Mouse (Mus musculus) heart, embryonic 13.5 days (tissue): ENCODE measurements around the gene Hist1h2br. TPM values are rescaled to one million over a fixed set of nuclear protein-coding genes. Genes with fewer than 3 reads are reported as not detected.
"Not testable (repeated sequence)": the region's sequence is repeated elsewhere in the genome, so short reads cannot be mapped to it uniquely, and the experiment has no call there.

ENCODE experiments used
- ATAC-seq: fragments of 200-750 bp; cut with Nextera tagmentation; 2 replicates; pipeline ENCODE4 v1.8.0; 2017; ENCODE audit warnings: moderate TSS enrichment; ENCODE audit not compliant: insufficient number of reproducible peaks, low FRiP score, low TSS enrichment; ENCODE audit errors: extremely low read depth
- H3K27ac ChIP-seq: fragments of 300-500 bp; sonication (generic); replicated peaks from 2 replicates; pipeline ENCODE4 v1.5.1; 2015; ENCODE audit warnings: moderate library complexity, mild to moderate bottlenecking, inconsistent platforms
- H3K27me3 ChIP-seq: fragments of 300-500 bp; sonication (generic); replicated peaks from 2 replicates; pipeline ENCODE4 v1.6.1; 2015; ENCODE audit warnings: mild to moderate bottlenecking, inconsistent platforms
- H3K36me3 ChIP-seq: fragments of 300-500 bp; sonication (generic); 2 replicates; pipeline ENCODE4 v1.6.1; 2015; ENCODE audit warnings: mild to moderate bottlenecking, inconsistent platforms
- H3K4me1 ChIP-seq: fragments of 300-500 bp; sonication (generic); 2 replicates; pipeline ENCODE4 v1.6.1; 2015; ENCODE audit warnings: inconsistent platforms
- H3K4me2 ChIP-seq: fragments of 300-500 bp; sonication (generic); 2 replicates; pipeline ENCODE4 v1.6.1; 2015; ENCODE audit warnings: inconsistent platforms, mild to moderate bottlenecking, moderate library complexity
- H3K4me3 ChIP-seq: fragments of 300-500 bp; sonication (generic); 2 replicates; pipeline ENCODE4 v1.5.1; 2015; ENCODE audit warnings: moderate library complexity, mild to moderate bottlenecking, inconsistent platforms
- H3K9ac ChIP-seq: fragments of 300-500 bp; sonication (generic); 2 replicates; pipeline ENCODE4 v1.6.1; 2015; ENCODE audit warnings: inconsistent platforms, mild to moderate bottlenecking, moderate library complexity
- H3K9me3 ChIP-seq: fragments of 300-500 bp; sonication (generic); 2 replicates; pipeline ENCODE4 v1.6.1; 2016; ENCODE audit warnings: inconsistent platforms
- WGBS: fragments of 180-500 bp; shearing (Covaris S2); methylation state at CpG from one replicate; pipeline ENCODE4 v1.1.7; 2015; ENCODE audit warnings: mixed read lengths; 5-methylcytosine and 5-hydroxymethylcytosine counted together
- polyA plus RNA-seq: library from polyadenylated mRNA; unstranded; fragments of >200 nt; fragmentation: Nextera tagmentation; extraction: Ambion mirVana; gene quantifications from 2 replicates; pipeline ENCODE4 v1.2.1, GENCODE M21; 2015

Hist1h2br gene
- polyA plus RNA-seq, 1 experiment from 2014 or later: 9.2 TPM

- H3K36me3 ChIP-seq, H3K4me3 ChIP-seq, ATAC-seq, H3K27me3 ChIP-seq, H3K9ac ChIP-seq, H3K4me2 ChIP-seq, H3K9me3 ChIP-seq, H3K27ac ChIP-seq: not testable (repeated sequence)
- 27% methylated on average over 1 of the region's 1 CpGs for WGBS
- peaks cover 24% of the 10 kb centered on the region for H3K4me1 ChIP-seq
These were observed 17.2 kb downstream of the Hist1h2br start for GRCm38 (mm10) chr13:21850696-21851095.

GRCm38 (mm10) chr13:21852215-21852945 lies 18.8 kb downstream of the Hist1h2br start:
- Histone ChIP-seq H3K4me3 (no peak overlapping the region), H3K4me2 (peak overlapping the region; percentile 24; the same call in 1 of the 2 replicates), H3K27me3 (no peaks in the 10 kb centered on the region), H3K4me1 (peaks cover 24% of the 10 kb centered on the region), H3K27ac (peak overlapping the region; percentile 88), H3K36me3 (no peaks in the 10 kb centered on the region), H3K9me3 (no peaks in the 10 kb centered on the region), H3K9ac (no peak overlapping the region)
- 33% methylated on average over 3 of the region's 3 CpGs for WGBS
- 0 out of 2 replicates have a peak, but pooled peaks have one; percentile 32 for ATAC-seq

GRCm38 (mm10) chr13:21855146-21855545 lies 21.6 kb downstream of the Hist1h2br start:
- peak overlapping the region; percentile 57 for H3K4me3 ChIP-seq
- H3K36me3 ChIP-seq: no peaks in the 10 kb centered on the region
- H3K27me3 ChIP-seq: no peaks in the 10 kb centered on the region
- WGBS: 3% methylated on average over 11 of the region's 11 CpGs
- ATAC-seq: no peak
- H3K9ac ChIP-seq: peak overlapping the region; percentile 75
- H3K4me2 ChIP-seq: peak overlapping the region; percentile 69
- H3K4me1 ChIP-seq: peaks cover 24% of the 10 kb centered on the region
- H3K9me3 ChIP-seq: no peaks in the 10 kb centered on the region
- no peak overlapping the region for H3K27ac ChIP-seq

GRCm38 (mm10) chr13:21855698-21856162 lies 22.2 kb downstream of the Hist1h2br start:
- no peaks in the 10 kb centered on the region for H3K9me3 ChIP-seq
- no peak overlapping the region for H3K27ac ChIP-seq
- peaks cover 21% of the 10 kb centered on the region for H3K4me1 ChIP-seq
- no peak for ATAC-seq
- H3K36me3 ChIP-seq: no peaks in the 10 kb centered on the region
- H3K4me2 ChIP-seq: peak overlapping the region; percentile 69
- peak overlapping the region; percentile 57 for H3K4me3 ChIP-seq
- H3K9ac ChIP-seq: peak overlapping the region; percentile 75
- 1% methylated on average over 15 of the region's 15 CpGs for WGBS
- no peaks in the 10 kb centered on the region for H3K27me3 ChIP-seq

- Histone ChIP-seq H3K9ac (no peak overlapping the region), H3K9me3 (no peaks in the 10 kb centered on the region; the same call in 1 of the 2 replicates), H3K36me3 (no peaks in the 10 kb centered on the region), H3K27ac (no peak overlapping the region), H3K4me3 (no peak overlapping the region), H3K4me1 (no peaks in the 10 kb centered on the region), H3K27me3 (no peaks in the 10 kb centered on the region), H3K4me2 (no peak overlapping the region)
- ATAC-seq: no peak
- 10% methylated on average over 5 of the region's 5 CpGs for WGBS
These were observed 28.1 kb downstream of the Hist1h2br start for GRCm38 (mm10) chr13:21861608-21862007.

GRCm38 (mm10) chr13:21865503-21865902 lies 32.0 kb downstream of the Hist1h2br start:
- not testable (repeated sequence) for H3K4me3 ChIP-seq, H3K4me1 ChIP-seq, H3K9ac ChIP-seq, H3K9me3 ChIP-seq, H3K27me3 ChIP-seq, H3K27ac ChIP-seq, H3K4me2 ChIP-seq, ATAC-seq, H3K36me3 ChIP-seq
- WGBS: 70% methylated on average over 3 of the region's 3 CpGs

GRCm38 (mm10) chr13:21880735-21881134 lies 47.2 kb downstream of the Hist1h2br start:
- ATAC-seq: no peak
- Histone ChIP-seq H3K27me3 (no peaks in the 10 kb centered on the region), H3K9me3 (no peaks in the 10 kb centered on the region), H3K9ac (no peak overlapping the region), H3K27ac (no peak overlapping the region), H3K4me1 (0 out of 2 replicates have a peak, but pooled peaks cover 3% of the 10 kb centered on the region), H3K36me3 (no peaks in the 10 kb centered on the region), H3K4me3 (no peak overlapping the region), H3K4me2 (no peak overlapping the region)
- WGBS: 80% methylated on average over 6 of the region's 6 CpGs

- Histone ChIP-seq H3K9ac (peak overlapping the region; percentile 76), H3K36me3 (no peaks in the 10 kb centered on the region), H3K27ac (no peak overlapping the region), H3K4me3 (peak overlapping the region; percentile 60), H3K4me1 (0 out of 2 replicates have a peak, but pooled peaks cover 3% of the 10 kb centered on the region), H3K9me3 (no peaks in the 10 kb centered on the region), H3K27me3 (no peaks in the 10 kb centered on the region), H3K4me2 (peak overlapping the region; percentile 69)
- no peak for ATAC-seq
- WGBS: 2% methylated on average over 27 of the region's 27 CpGs
These were observed 48.5 kb downstream of the Hist1h2br start for GRCm38 (mm10) chr13:21881878-21882669.

GRCm38 (mm10) chr13:21882760-21883405 lies 49.3 kb downstream of the Hist1h2br start:
- Histone ChIP-seq H3K27me3 (no peaks in the 10 kb centered on the region), H3K9ac (peak overlapping the region; percentile 76), H3K36me3 (no peaks in the 10 kb centered on the region), H3K4me2 (peak overlapping the region; percentile 69), H3K4me3 (peak overlapping the region; percentile 60), H3K9me3 (no peaks in the 10 kb centered on the region), H3K4me1 (0 out of 2 replicates have a peak, but pooled peaks cover 3% of the 10 kb centered on the region), H3K27ac (no peak overlapping the region)
- ATAC-seq: no peak
- whole genome bisulfite sequencing: 1% methylated on average over 13 of the region's 13 CpGs

GRCm38 (mm10) chr13:21883407-21883806 lies 49.9 kb downstream of the Hist1h2br start:
- no peaks in the 10 kb centered on the region for H3K9me3 ChIP-seq
- no peaks in the 10 kb centered on the region for H3K27me3 ChIP-seq
- peak overlapping the region; percentile 60 for H3K4me3 ChIP-seq
- H3K4me2 ChIP-seq: peak overlapping the region; percentile 69
- 0 out of 2 replicates have a peak, but pooled peaks cover 3% of the 10 kb centered on the region for H3K4me1 ChIP-seq
- H3K27ac ChIP-seq: no peak overlapping the region
- peak overlapping the region; percentile 73 for H3K9ac ChIP-seq
- WGBS: 36% methylated on average over 5 of the region's 5 CpGs
- no peak for ATAC-seq
- H3K36me3 ChIP-seq: no peaks in the 10 kb centered on the region

- H3K4me2 ChIP-seq: no peak overlapping the region
- H3K4me1 ChIP-seq: 0 out of 2 replicates have a peak, but pooled peaks cover 3% of the 10 kb centered on the region
- WGBS: 66% methylated on average over 4 of the region's 4 CpGs
- no peak overlapping the region for H3K9ac ChIP-seq
- no peak for ATAC-seq
- H3K4me3 ChIP-seq: no peak overlapping the region
- no peaks in the 10 kb centered on the region for H3K27me3 ChIP-seq
- no peaks in the 10 kb centered on the region for H3K9me3 ChIP-seq
- no peak overlapping the region for H3K27ac ChIP-seq
- H3K36me3 ChIP-seq: no peaks in the 10 kb centered on the region
These were observed 51.0 kb downstream of the Hist1h2br start for GRCm38 (mm10) chr13:21884586-21884985.
